Mouse (Mus musculus) adrenal gland, postnatal 10 days (tissue): ENCODE measurements at regions not wholly inside any gene's neighbourhood (a gene's known extent, or its start where the extent isn't known, plus 50 kb on each side); places are given as distances from the start of the nearest gene placed in this dataset.
"Not testable (repeated sequence)": the region's sequence is repeated elsewhere in the genome, so short reads cannot be mapped to it uniquely, and the experiment has no call there.

Source experiments
- DNase-seq: peaks from one replicate; pipeline ENCODE4 v3.0.0; 2021; ENCODE audit warnings: mixed read lengths

DNA sequence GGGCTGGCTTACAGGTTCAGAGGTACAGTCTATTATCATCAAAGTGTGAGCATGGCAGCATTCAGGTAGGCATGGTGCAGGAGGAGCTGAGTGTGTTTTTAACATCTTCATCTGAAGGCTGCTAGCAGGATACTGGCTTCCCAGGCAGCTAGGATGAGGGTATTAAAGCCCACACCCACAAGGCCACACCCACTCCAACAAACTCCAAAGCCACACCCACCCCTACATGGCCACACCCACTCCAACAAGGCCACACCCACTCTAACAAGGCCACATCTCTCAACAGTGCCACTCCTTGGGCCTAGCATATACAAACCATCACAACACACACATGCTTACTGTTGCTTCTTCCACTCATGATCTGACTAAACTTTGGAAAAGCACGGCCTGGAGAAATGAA, 172.5 kb downstream of the Msrb3 start:
- no peak for DNase-seq

DNA sequence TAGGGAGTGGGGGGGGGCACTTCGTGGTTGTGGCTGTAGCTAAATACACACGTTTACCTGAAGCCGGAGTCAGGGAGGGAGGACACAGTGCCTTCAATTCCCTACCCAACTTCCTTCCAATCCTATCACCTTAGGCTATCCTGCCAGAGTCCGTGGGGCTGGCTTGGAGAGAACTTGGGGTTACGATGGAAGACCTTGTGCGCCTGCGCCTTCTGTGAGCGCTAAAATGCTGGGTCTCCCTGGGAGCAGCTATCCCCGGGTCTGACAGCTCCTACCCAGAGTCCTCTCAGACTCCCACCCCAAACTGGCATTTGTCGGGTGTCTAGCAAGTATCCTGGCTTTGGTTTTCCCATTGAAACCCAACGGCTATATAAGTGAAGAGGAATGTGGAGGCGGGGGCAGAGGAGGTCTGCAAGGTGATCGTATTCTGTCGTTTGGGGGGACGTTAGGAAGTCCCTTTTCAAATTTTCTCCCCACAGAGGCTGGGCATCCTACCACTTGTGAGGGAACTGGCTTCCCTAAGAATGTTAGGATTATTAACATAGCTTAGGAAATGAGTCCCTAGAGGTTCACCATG, 176.9 kb downstream of the Msrb3 start:
- DNase-seq, result no peak

DNA sequence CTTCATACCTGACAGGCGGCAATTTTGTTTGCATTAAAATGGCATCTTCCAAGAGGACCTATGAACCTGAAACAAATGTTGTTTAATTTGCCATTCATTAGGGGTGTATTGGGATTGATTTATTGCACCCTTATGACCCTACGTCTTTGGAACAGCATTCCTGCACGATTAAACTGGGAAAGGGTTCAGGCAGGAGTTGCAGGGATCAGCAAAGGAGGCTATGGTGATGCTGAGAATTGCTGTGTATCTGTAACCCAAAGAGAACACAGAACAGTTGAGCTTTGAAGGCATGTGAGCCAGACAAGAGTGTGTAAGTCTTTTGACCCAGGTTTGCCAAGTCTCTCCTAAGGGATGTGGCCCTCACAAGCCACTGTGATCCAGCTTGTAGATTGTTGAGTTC, 177.9 kb downstream of the Msrb3 start:
- no peak for DNase-seq

DNA sequence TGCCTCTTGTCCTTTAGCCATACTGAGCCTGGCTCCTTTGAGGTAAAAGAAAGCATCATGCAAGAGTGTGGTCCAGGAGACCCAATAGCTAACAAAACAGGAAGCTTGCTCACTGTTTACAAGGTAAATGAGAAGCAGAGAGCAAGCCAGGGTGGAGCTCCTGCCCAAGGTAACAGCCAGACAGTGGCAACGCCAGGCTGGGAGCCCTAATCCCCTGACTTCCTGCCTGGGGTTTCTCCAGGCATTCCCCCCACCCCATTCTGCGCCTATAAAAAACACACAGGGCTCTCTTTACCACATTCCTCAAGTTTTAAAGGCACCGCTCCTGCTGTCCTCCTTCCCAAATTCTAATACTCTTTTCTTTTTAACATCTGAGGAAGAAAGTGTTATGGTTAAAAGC, 178.8 kb downstream of the Msrb3 start:
- DNase-seq, result no peak

DNA sequence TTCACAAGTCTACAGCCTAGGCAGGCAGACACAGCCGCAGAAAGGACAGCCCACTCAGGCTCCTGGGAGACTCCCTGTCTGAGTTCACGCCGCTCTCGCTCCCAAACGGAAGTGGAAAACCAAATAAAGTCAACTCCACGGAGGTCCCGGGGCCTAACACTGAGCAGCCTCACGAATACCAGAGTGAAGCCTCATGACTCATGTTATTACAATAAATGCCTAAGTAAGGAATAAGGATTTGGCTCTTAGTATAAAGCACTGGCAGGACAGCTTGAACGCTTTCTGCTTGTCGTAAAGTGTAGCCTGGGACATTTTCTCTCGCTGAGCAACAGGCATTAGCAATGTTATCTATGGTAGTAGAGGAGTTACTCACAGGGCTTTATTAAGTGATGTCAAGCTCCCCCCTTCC, 181.7 kb downstream of the Msrb3 start:
- peak; percentile 16 for DNase-seq

DNA sequence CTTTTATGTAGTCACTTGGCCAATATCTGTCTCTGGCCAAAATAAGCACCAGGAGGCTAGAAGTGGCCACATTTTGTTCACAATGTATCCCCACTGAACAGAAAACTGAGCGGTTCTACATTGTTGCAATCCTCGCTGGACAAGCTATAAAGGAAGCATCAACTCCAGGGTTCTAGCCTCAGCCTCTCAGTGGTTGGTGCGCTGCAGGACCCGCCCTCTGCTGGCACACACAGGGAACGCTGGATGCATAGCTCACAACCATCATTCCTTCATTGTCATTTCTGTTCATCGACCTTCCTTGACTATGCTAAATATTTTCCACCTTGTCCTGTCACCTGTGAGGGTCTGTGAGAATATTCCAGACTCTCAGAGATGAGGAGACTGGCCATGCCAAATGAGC, 182.5 kb downstream of the Msrb3 start:
- DNase-seq, result no peak

DNA sequence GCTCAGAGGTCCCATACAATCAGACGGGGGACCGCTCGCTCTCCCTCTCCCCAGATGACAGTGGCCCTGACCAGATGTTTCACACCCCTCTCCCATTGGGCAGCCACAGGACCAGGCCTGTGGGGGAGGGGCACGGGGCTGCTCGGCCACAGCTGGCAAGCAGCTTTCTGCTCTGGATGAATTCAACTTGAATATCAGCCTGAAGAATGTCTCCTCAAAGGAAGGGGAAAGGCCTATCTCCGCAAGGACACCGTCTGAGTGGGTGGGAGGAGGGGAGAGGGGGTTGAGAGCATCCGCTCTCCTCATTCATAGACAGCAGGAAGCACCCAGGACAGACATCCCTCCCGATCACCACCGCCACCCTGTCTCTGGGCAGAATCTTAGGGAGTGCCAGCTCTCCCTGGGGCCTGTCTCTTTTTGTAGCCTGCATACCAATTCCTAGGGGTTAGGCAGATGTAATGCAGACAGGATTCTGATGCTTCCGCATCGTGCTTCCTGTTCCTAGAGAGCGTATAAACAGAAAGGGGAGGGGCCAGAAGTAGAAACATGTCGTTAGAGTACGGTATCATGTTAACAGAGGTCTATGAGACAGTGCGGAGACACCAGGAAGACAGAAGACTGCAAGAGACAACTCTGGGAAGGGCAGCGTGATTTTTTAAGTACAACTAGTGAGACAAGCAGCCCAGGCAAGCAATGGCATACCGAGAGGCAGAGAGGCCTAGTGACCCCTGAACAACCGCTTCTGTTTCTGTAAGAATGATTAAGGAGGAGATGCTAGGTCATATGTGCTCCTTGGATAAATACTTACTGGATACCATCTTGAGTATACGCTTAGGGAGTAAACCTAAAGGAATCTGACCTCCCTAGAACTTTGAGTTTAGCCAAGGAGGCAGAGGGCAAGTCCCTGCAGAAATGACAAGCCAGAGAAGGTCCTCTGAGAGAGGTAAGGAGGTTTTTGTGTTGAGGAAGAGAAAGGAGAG, 190.8 kb downstream of the Msrb3 start:
- no peak for DNase-seq

DNA sequence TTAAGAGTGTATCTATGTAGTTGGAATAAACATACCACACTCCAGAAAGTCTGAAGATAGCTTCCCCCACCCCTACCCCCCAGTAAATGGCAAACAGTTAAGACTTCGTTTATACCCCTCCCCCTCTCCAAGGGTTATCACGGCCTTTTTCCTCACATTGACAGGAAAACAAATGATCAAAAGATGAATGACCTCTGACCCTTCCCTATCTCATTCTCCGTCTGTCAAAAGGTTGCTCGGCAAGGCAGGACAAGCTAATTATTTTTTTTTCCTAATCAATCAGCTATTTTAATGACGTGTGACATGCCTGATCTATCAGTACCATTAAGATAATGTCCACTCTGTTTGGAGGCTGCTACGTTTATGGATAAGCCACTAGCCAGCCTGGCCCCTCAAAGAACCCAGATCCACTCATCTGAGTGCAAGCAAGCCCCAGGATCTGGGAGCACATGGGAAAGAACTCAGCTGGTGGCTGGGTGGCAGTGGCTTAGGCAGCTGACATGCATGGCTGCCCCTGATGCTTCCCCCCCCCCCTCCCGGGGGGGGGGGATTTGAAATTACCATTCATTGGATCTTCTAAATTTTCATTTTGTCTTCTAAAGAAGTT, 192.1 kb downstream of the Msrb3 start:
- DNase-seq, result no peak

DNA sequence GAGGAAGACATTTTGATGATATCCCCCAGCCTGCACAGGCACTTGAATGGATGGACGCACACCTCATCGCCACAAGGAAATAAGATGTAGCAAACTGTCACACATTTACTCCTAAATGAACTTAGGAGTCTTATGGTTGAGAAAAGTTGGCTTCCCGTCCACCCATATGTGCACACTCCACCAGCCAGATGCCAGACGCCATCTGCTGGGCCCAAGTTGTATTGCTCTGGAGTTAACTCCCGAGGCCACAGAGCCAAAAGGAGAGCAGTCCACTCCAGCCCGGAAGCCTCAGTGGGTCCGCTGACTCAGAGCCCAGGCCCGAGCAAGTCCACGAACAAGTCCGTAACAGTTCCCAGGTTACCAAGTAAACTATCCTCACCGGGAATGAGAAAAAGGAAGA, 197.1 kb downstream of the Msrb3 start:
- DNase-seq, result peak; percentile 89

DNA sequence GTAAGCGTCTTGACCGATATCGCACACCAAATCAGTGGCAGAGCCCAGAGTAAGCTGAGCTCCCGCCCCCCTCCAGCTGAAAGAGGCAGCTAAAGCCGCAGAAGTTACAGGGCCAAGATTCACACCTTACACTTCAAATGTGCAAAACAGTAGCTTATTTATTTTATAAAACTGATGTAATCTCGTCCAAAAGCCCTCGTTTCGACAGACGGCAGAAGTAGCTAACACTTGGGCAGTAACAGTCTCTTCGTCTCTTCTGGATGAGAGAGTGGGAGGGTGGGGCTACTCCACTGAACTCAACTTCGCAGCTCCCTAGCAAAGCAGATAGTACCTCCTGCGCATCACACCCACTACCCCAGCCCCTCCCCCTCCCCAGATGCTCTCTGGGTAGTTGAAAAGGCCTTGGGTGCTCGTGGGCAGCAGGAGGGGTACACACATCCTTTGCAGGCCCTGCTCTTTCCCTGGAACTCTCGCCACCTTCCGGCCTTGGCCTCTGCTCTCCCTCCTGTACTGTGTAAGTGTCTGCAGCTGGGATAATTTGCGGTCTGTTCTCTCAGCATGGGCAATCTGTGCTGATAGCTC, 201.5 kb downstream of the Msrb3 start:
- DNase-seq, result no peak

DNA sequence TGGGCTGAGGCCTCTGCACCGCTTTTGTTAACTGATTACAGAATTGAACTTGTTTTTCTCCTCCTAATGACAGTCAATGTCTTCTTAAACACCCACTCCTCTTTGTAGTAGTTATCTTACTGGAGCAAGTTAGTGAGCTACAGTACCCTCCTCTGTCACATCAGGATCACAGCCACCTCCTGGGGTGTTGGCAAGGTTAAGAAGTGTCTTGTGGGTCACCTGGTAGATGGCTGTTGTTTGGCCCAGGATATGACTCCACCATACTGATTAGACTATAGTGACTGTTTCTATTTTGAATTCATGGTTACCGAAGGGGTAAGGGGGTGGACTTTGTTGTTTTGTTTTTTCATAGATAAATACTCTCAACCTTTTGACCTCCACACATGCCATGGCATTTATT, 202.4 kb downstream of the Msrb3 start:
- DNase-seq, result no peak

DNA sequence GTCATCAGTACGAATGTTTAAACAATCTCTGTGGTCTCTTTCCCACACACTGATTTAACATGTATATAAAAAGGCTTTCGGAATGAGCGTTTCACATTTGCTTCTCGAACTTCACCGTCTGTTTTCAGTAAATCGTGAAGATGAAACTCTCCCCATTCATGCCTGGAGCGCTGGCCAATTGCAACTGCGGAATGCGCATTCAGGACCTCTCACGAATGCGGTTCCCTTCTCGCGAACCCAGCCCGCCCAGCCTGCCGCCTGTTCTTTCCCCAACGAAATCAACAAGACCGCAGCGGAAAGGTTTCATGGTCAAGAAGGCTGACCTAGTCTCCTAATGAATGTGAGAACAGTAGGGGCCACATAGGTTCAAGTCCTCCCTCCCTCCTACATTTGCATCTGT, 204.4 kb downstream of the Msrb3 start:
- DNase-seq, result peak; percentile 29

DNA sequence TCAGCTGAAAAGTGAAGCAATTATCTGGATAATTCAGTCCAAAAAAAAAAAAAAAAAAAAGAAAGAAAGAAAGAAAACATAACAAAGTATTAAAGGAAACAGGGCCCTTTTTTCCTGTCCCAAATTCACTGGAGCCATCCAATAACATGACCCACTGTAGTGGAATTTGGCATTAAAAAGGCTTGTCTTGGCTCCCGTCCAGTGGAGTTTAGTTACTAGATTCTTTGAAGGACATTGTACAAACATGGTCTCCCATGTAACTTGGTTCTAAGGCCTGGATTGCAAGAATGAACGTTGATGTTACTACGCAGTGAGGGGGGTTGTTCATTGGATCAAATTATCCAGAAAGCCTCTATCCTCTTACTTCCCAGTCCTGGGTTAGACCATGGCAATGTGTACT, 207.4 kb downstream of the Msrb3 start:
- peak; percentile 87 for DNase-seq

DNA sequence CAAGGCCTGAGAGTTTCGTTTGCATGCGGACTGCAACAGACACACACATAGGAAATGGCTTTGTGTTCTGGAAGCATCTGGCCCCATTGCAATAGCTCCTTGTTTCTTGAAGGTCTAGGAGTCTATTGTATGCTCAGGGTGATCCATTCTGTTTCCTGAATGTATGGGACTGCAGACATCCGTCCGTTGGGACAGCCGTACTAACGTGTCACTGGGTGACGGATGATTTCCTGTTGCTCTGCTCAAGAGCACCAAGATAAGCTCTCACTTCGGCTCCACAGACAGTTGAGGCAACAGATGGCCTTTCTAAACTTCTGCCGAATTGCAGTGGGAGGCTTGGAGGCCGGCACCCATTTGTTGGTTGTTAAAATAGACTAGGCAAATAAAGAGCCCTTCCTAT, 209.9 kb upstream of the Hmga2 start:
- no peak for DNase-seq

DNA sequence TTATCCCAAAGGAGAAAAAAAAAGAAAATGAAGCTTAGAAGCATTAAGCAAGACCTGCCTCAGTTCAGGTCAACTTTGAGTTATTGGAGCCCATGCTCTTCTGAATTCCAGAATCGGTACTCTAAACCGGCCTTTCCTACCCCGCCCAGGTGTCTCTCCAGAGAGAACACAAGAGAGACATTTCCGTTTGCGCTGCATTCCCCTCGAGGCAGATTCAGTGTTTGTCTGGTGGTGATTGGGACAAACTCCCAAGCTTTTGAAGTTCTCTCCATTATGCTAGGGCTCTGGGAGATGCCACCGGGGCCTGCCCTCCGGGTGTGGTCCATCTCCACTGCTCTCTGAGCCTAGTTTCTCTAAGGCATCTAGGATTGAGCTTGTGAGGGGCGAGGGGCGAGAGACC, 205.8 kb upstream of the Hmga2 start:
- DNase-seq, result no peak

DNA sequence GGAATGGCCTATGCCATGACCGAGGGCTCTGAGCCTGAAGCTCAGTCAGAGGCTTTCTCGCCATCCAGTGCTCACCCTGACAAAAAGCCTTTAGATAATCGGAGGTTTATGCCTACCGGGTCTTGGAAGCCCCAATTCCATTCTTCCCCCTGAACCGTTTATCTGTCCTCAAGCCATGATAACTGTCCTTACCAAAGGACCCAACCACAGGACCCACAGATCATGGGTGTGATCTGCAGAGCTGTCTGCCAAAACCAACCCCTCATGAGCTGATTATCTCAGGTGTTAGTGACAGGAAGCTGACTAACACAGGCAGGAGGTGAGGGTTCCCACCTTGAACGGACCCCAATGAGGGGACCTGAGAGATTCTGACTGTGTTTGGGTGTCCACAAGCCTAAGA, 203.7 kb upstream of the Hmga2 start:
- DNase-seq, result no peak

DNA sequence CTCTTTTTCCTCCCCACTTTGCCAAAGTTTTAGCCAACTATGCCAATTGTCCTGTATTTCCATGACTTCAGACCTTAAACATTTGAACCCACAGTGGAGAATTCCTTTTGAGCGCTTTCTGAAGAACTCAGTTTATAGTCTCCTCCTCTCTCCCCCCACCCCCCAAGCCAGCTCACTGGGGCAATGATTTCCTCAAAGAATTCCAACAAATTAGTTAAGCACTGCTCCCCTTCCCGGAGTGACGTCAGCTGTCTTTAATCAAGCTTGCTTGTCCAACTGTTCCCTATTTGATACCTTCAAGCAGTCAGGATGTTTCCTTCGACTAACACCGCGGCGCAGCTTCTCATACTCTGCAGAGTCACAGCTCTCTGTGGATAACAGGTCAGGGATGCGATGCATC, 202.0 kb upstream of the Hmga2 start:
- DNase-seq, result no peak

DNA sequence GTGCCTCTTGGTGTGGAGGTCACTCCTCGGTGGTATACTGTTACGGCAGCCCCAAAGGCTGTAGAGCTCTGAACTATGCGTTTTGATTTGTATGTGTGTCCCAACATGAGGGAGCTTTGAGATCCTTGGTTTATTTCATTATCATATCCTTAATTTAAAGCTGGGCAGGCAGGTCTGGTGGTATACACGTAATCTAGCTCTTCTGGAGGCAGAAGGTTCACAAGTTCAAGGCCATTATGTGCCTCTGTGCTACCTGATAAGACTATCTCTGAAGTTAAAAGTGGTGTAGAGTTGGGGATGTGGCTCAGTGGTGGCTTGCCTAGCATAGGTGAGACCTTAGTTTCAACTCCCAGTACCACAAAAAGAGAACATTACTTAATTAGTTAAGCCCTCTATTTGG, 199.1 kb upstream of the Hmga2 start:
- no peak for DNase-seq

DNA sequence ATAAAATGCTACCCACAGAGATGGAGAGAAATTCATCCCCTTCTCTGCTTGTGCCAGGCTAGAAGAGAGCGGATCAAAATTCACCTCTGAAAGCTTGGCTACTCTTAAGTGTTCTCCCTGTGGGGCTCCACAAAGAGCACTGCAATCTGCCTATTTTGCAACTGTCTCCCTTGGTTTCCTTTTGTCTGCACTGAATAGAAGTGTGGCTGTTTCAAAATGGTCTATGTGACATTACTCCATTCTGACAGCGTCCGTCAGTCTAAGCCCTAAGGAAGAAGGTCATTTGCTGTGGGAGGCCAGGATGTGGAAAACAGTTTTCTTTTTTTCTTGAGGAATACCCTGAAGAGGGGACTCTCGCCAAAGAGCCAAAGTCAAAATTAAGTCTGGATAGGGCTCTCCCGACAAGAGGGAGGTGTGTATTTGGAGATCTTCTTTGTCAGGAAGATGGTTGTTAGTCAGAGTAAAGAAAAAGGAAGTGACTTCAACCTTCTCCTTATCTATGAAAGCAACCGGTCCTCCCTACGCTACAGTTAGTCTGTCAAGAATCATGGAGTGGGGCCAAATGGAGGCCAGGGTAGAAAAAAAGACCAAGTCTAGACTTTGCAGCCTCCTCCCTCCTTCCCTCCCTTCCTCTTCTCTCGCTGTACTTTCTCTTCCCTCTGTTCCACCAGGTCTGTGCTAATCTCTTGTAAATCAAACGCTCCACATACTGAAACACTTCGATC, 198.2 kb upstream of the Hmga2 start:
- DNase-seq, result no peak

DNA sequence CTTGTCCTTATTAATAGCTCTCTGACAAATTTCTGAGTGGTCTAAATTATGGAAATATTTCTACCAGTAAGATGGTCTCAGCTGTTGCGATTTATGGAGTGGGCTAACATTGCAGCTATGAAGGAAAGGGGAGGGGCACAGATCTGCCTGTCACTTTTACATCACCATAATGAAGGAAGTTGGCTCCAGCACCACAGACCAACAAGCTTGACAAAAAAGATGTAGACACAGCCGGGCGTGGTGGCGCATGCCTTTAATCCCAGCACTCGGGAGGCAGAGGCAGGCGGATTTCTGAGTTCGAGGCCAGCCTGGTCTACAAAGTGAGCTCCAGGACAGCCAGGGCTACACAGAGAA, 191.4 kb upstream of the Hmga2 start:
- DNase-seq, result not testable (repeated sequence)

DNA sequence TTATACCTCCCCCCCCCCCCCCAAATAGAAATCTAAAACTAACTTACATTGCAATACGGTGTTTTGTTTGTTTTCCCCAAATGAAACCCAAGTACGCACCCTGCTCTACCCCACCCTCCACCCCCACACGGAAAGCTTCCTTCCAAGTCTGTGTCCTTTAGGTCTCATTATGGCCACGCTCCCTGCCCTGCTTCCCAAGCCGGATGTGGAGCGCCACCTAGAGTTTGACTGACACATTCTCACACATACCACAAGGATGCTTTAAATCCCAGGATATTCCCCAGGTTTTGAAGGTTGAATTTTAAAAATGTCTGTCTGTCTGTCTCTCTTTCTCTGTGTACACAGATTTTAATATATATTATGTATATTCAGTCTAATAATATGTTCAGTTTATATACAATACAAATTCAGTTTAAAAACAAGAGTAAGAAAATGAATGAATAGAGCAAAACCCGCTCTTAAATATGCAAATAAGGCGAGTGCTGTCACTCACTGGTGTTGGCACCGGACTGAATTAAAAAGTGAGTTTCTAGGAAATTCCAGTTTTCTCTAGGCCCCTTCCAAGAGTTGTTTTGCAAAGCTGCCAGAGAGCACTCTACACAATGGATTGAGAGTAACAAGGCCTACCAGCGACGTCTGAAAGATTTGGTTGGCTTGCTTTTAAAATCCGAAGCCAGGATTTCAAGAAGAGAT, 190.9 kb upstream of the Hmga2 start:
- peak; percentile 82 for DNase-seq
